Comparison of ENCODE assay signal across 8 mouse cellular contexts in genomic region chr12:26413961-26414411, GRCm38 (mm10). TPM values are rescaled to one million over a fixed set of nuclear protein-coding genes. Genes with fewer than 3 reads are reported as not detected.
A peak's percentile ranks its signal among the peaks of the same experiment; 100 is the strongest.
DNase-seq lines count a peak whose midpoint lies in the region; ATAC-seq and TF ChIP-seq lines count a peak whose summit lies in the region.

No protein-coding gene starts in this region.

- H3K4me1 ChIP-seq in embryonic fibroblast, embryonic 13.5 days (ENCODE audit: control insufficient read depth, insufficient read depth, low read length): no peaks in the 10 kb centered on the region
- peaks cover 11% of the 10 kb centered on the region; the same call in 1 of the 2 replicates for H3K4me1 ChIP-seq in intestine, embryonic 15.5 days (replicated peaks)

- WGBS in intestine, embryonic 15.5 days: 16% methylated on average over 8 of the region's 8 CpGs

- no peaks in the 10 kb centered on the region for H3K36me3 ChIP-seq in intestine, embryonic 15.5 days

- ATAC-seq in intestine, embryonic 15.5 days: 0 out of 2 replicates have a peak, but pooled peaks have one; percentile 29

- peak overlapping the region; percentile 37 for H3K9ac ChIP-seq in intestine, embryonic 15.5 days

- H3K4me2 ChIP-seq in intestine, embryonic 15.5 days (replicated peaks): peak overlapping the region; percentile 87

- no peak for DNase-seq in layer of hippocampus, adult 2 months (ENCODE audit: low spot score in 2 of 2)
- DNase-seq in layer of hippocampus, postnatal 25 days (ENCODE audit: extremely low spot score in 1 of 2, low spot score in 1 of 2): no peak
- DNase-seq in lung, postnatal 36 days: peak; percentile 40
- DNase-seq in left cerebral cortex, adult 18-20 months (ENCODE audit: low spot score in 2 of 2): no peak
- no peak for DNase-seq in thymus, postnatal 36 days
- DNase-seq in left cerebral cortex, postnatal 14 days (ENCODE audit: low spot score in 2 of 2): no peak

- H3K27ac ChIP-seq in layer of hippocampus, adult 2 months: peak overlapping the region; percentile 97
- H3K27ac ChIP-seq in embryonic fibroblast, embryonic 13.5 days (ENCODE audit: insufficient read depth, low read length): no peak overlapping the region
- no peak overlapping the region for H3K27ac ChIP-seq in intestine, embryonic 15.5 days

- TF ChIP-seq POLR2A in embryonic fibroblast, embryonic 13.5 days (IDR thresholded peaks at IDR 0.05; ENCODE audit: low read depth, low read length): no peak

- peak overlapping the region; percentile 96 for H3K4me3 ChIP-seq in layer of hippocampus, adult 2 months
- peak overlapping the region; percentile 53 for H3K4me3 ChIP-seq in embryonic fibroblast, embryonic 13.5 days (ENCODE audit: insufficient read depth, low read length)
- peak overlapping the region; percentile 93 for H3K4me3 ChIP-seq in intestine, embryonic 15.5 days (replicated peaks)

- no peaks in the 10 kb centered on the region for H3K9me3 ChIP-seq in intestine, embryonic 15.5 days

- no peaks in the 10 kb centered on the region for H3K27me3 ChIP-seq in intestine, embryonic 15.5 days (replicated peaks)

- intact Hi-C loops in left cerebral cortex, postnatal 14 days (cut with DNase I): loop anchor here (2.0 to 5.0 kb wide), 2 partner anchors 82 to 99 kb away; no protein-coding TSS in a partner anchor

- TF ChIP-seq CTCF in layer of hippocampus, adult 2 months (conservative IDR thresholded peaks at IDR 0.05): no peak
- TF ChIP-seq CTCF in embryonic fibroblast, embryonic 13.5 days (IDR thresholded peaks at IDR 0.05; ENCODE audit: borderline replicate concordance, insufficient read depth, low read length): no peak

RNA-seq across cellular contexts. Expression of gene Rnf144a, which starts 1.1 kb away (rescaled TPM):
- 10 to 100 TPM; 20.4 to 22.6 TPM for total RNA-seq in layer of hippocampus, adult 2 months (2021)
- 10 to 100 TPM; 26.6 to 27.0 TPM for total RNA-seq in layer of hippocampus, postnatal 25 days (2021)
- 7.7 and 18.8 TPM in 2 replicates for polyA plus RNA-seq in embryonic fibroblast, embryonic 13.5 days (2011; ENCODE audit: insufficient read length, low read depth, missing spikeins)
- 17.5 and 20.1 TPM in 2 replicates for polyA plus RNA-seq in intestine, embryonic 15.5 days (2015; fragmentation: Nextera tagmentation; extraction: Ambion mirVana)
- 10 to 100 TPM; 28.6 to 31.1 TPM for total RNA-seq in left cerebral cortex, adult 18-20 months (2021)
- 10 to 100 TPM; 38.7 to 39.8 TPM for total RNA-seq in left cerebral cortex, postnatal 14 days (2021)

RNA-seq across cellular contexts. Expression of gene Rsad2, which starts 42.3 kb away (rescaled TPM):
- 1 to 10 TPM in 1 of 2 experiments, under 1 TPM in 1; 0.61 to 1.1 TPM for total RNA-seq in layer of hippocampus, adult 2 months (2021)
- under 1 TPM; 0.27 to 0.33 TPM for total RNA-seq in layer of hippocampus, postnatal 25 days (2021)
- 0.82 and 1.4 TPM in 2 replicates for polyA plus RNA-seq in embryonic fibroblast, embryonic 13.5 days (2011; ENCODE audit: insufficient read length, low read depth, missing spikeins)
- 1.1 and 1.2 TPM in 2 replicates for polyA plus RNA-seq in intestine, embryonic 15.5 days (2015; fragmentation: Nextera tagmentation; extraction: Ambion mirVana)
- total RNA-seq in left cerebral cortex, adult 18-20 months (2021): under 1 TPM; 0.65 to 0.77 TPM
- under 1 TPM; 0.44 to 0.51 TPM for total RNA-seq in left cerebral cortex, postnatal 14 days (2021)

RNA-seq across cellular contexts. Expression of gene Cmpk2, which starts 55.0 kb away (rescaled TPM):
- total RNA-seq in layer of hippocampus, adult 2 months (2021): 10 to 100 TPM; 15.8 to 17.6 TPM
- total RNA-seq in layer of hippocampus, postnatal 25 days (2021): 10 to 100 TPM; 16.2 to 19.0 TPM
- 0.77 and 1.2 TPM in 2 replicates for polyA plus RNA-seq in embryonic fibroblast, embryonic 13.5 days (2011; ENCODE audit: insufficient read length, low read depth, missing spikeins)
- polyA plus RNA-seq in intestine, embryonic 15.5 days (2015; fragmentation: Nextera tagmentation; extraction: Ambion mirVana): 4.6 and 5.6 TPM in 2 replicates
- total RNA-seq in left cerebral cortex, adult 18-20 months (2021): 10 to 100 TPM; 19.9 to 22.3 TPM
- 10 to 100 TPM; 23.2 to 24.1 TPM for total RNA-seq in left cerebral cortex, postnatal 14 days (2021)
